Mouse (Mus musculus): ENCODE data around the gene Chd2.

Gene Chd2

GRCm38 (mm10) chr7:73561492-73562055, 19.9 kb upstream of the Chd2 start:
- DNase-seq (ENCODE audit: low spot score in 2 of 2), result no peak

DNA sequence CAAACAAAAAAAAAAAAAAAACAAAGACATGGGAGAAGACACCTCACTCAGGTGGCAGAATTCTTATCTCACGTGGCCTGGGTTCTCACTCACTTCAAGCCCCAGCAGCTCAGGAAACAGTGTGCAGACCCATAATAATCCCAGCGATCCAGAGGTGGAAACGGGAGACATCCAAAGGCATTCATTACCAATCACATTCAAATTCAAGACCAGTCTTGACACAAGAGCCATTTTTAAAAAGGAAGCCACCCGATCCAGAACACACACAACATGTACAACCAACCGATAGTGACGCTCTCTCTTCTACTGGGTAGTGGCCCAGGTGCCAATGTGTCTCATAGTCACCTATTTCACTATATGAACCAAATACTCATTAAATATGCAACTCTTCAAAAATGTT, 19.2 kb upstream of the Chd2 start:
- DNase-seq (ENCODE audit: low spot score in 2 of 2), result no peak

DNA sequence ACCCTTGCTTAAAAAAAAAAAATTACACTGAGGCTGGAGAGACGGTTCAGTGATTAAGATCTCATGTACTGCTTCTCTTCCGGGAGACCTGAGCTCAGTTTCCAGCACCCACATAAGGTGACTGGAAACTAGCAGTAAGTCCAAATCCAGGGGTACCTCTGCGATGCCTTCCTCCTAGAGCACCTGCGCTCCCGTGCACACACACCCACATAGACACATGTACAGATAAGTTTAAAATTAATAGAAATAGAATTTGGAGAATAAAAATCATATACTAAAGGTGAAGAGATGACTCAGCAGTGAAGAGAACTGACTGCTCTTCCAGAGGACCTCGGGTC, 18.2 kb upstream of the Chd2 start:
- DNase-seq (ENCODE audit: low spot score in 2 of 2), result no peak

GRCm38 (mm10) chr7:73559170-73559852, 17.7 kb upstream of the Chd2 start:
- DNase-seq (ENCODE audit: low spot score in 2 of 2), result no peak

GRCm38 (mm10) chr7:73558293-73559169, 16.9 kb upstream of the Chd2 start:
- peak; percentile 83 to 99 for DNase-seq (ENCODE audit: low spot score in 2 of 2)

- peak in 1 of 2 experiments; percentile 45 for DNase-seq (ENCODE audit: low spot score in 2 of 2)
These were observed 16.1 kb upstream of the Chd2 start for GRCm38 (mm10) chr7:73557671-73558265.

- DNase-seq (ENCODE audit: low spot score in 2 of 2), result no peak
These were observed 15.3 kb upstream of the Chd2 start for GRCm38 (mm10) chr7:73556688-73557667.

- DNase-seq (ENCODE audit: low spot score in 2 of 2), result no peak
These were observed 14.4 kb upstream of the Chd2 start for GRCm38 (mm10) chr7:73555918-73556580.

GRCm38 (mm10) chr7:73554849-73555248, 13.2 kb upstream of the Chd2 start:
- DNase-seq (ENCODE audit: low spot score in 2 of 2), result no peak

GRCm38 (mm10) chr7:73553160-73553559, 11.5 kb upstream of the Chd2 start:
- no peak for DNase-seq (ENCODE audit: low spot score in 2 of 2)

DNA sequence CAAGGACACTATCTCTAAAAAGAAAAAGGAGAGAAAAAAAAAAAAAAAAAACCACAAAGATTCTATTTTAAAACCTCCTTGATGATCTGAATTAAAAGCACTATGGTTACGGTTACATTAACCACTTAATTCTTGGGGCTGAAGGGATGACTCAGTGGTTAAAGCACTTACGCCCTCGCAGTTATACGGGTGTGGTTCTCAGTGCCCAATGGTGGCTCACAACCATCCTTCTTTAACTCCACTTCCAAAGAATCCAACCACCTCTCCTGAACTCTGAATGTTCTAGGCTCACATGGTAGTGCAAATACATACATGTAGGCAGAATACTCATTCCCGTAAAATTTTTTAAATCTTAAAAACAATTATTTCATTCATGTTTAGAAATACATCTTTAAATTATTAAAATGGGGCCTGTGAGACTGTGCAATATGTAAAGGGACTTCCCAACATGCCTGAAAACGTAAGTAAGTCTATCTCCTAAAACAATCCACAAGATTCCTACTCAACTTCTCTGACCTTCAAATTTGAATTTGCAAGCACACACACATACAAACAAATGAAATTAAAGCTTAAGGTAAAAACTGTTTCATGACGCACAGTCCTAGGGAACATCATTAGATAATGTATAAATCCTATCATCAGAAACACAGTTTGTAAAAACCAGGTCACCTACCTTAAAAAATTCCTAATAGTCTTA, 10.6 kb upstream of the Chd2 start:
- DNase-seq (ENCODE audit: low spot score in 2 of 2), result no peak

- DNase-seq (ENCODE audit: low spot score in 2 of 2), result no peak
These were observed 9.7 kb upstream of the Chd2 start for GRCm38 (mm10) chr7:73551370-73551769.

GRCm38 (mm10) chr7:73548051-73548450, 6.4 kb upstream of the Chd2 start:
- DNase-seq (ENCODE audit: low spot score in 2 of 2), result no peak

- no peak for DNase-seq (ENCODE audit: low spot score in 2 of 2)
These were observed 5.2 kb upstream of the Chd2 start for GRCm38 (mm10) chr7:73546561-73547510.

GRCm38 (mm10) chr7:73545004-73545403, 3.4 kb upstream of the Chd2 start:
- DNase-seq (ENCODE audit: low spot score in 2 of 2), result no peak

GRCm38 (mm10) chr7:73542131-73542853, 662 bp upstream of the Chd2 start:
- DNase-seq (ENCODE audit: low spot score in 2 of 2), result no peak

DNA sequence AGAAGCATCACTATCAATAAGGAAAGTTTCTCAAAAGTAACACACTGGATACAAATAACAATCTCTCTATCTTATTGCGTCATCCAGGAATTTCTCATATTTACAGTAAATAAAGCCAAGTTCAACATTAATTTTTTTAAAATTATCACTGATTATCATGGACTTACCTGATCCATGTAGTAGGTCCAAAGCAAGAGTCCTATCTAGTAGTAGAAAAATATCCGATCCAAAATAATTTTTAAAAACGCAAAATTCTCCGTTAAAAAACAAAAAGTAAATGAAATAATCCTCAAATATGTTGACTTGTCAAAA, 595 bp downstream of the Chd2 start:
- no peak for DNase-seq (ENCODE audit: low spot score in 2 of 2)

Measured in urinary bladder, adult 18-20 months (tissue).